Mouse (Mus musculus): ENCODE results near the gene Ldlrap1. TPM values are rescaled to one million over a fixed set of nuclear protein-coding genes. Genes with fewer than 3 reads are reported as not detected.

Ldlrap1 gene
- total and polyA plus RNA-seq, 3 experiments, result 1.4 to 3.7 (median 2.2) TPM

- no peaks in the 10 kb centered on the region for H3K79me2 ChIP-seq (replicated peaks; ENCODE audit: control insufficient read depth, extremely low read depth, insufficient read depth, poor library complexity, severe bottlenecking)
- no peak for TF ChIP-seq ZNF384 (IDR thresholded peaks at IDR 0.05; ENCODE audit: low read depth, low read length)
- TF ChIP-seq TBP (conservative IDR thresholded peaks at IDR 0.05; ENCODE audit: low read depth, low read length), result no peak
- no peak for TF ChIP-seq KAT2A (IDR thresholded peaks at IDR 0.05; ENCODE audit: insufficient replicate concordance, low read length)
- H3K27me3 ChIP-seq (replicated peaks), result peaks cover 2% of the 10 kb centered on the region
- no peak overlapping the region for H3K4me3 ChIP-seq (replicated peaks in 1 of 3; ENCODE audit: low read depth in 2 of 3, low read length in 2 of 3, poor library complexity in 1 of 3)
- no peak overlapping the region for H3K27ac ChIP-seq (ENCODE audit: insufficient read depth, low read depth)
- H3K36me3 ChIP-seq (replicated peaks in 1 of 2; ENCODE audit: control insufficient read depth in 1 of 2, insufficient read depth in 1 of 2, low read length in 1 of 2), result peaks cover 0 to 2% of the 10 kb centered on the region in 2 experiments
- no peak overlapping the region for H3K4me2 ChIP-seq (ENCODE audit: insufficient read depth, low read depth, poor library complexity, severe bottlenecking)
- H3K4me1 ChIP-seq (ENCODE audit: control insufficient read depth in 1 of 2, insufficient read depth in 2 of 2), result peaks cover 8 to 24% of the 10 kb centered on the region in 2 experiments
- DNase-seq (ENCODE audit: extremely low read depth), result no peak
- dilution Hi-C loops (cut with MboI; ENCODE audit: extremely low pct_ligation_motif_present, extremely low pct_unique_long_range_greater_than_20kb, low sequenced_read_pairs), result no loop called here
- in situ Hi-C loops (cut with MboI; ENCODE audit: low pct_ligation_motif_present, low pct_unique_long_range_greater_than_20kb, low sequenced_read_pairs), result no loop called here
- no peaks in the 10 kb centered on the region for H3K9me3 ChIP-seq (replicated peaks; ENCODE audit: low read length)
- no peak overlapping the region for H3K9ac ChIP-seq (ENCODE audit: insufficient read depth, low read depth)
These were observed 7.0 kb downstream of the Ldlrap1 start for GRCm38 (mm10) chr4:134760793-134761201.

GRCm38 (mm10) chr4:134760281-134760680 is 7.5 kb downstream of the Ldlrap1 start:
- in situ Hi-C loops (cut with MboI; ENCODE audit: low pct_ligation_motif_present, low pct_unique_long_range_greater_than_20kb, low sequenced_read_pairs), result no loop called here
- peaks cover 8 to 21% of the 10 kb centered on the region in 2 experiments for H3K4me1 ChIP-seq (ENCODE audit: control insufficient read depth in 1 of 2, insufficient read depth in 2 of 2)
- H3K27ac ChIP-seq (ENCODE audit: insufficient read depth, low read depth), result no peak overlapping the region
- no peaks in the 10 kb centered on the region for H3K27me3 ChIP-seq (replicated peaks)
- DNase-seq (ENCODE audit: extremely low read depth), result no peak
- H3K9me3 ChIP-seq (replicated peaks; ENCODE audit: low read length), result no peaks in the 10 kb centered on the region
- no peak for TF ChIP-seq GABPA (IDR thresholded peaks at IDR 0.05; ENCODE audit: insufficient replicate concordance, low read depth, low read length)
- no peak for TF ChIP-seq KAT2A (IDR thresholded peaks at IDR 0.05; ENCODE audit: insufficient replicate concordance, low read length)
- no peak for TF ChIP-seq MAFK (IDR thresholded peaks at IDR 0.05; ENCODE audit: insufficient replicate concordance, low read length)
- no peak for TF ChIP-seq E2F4 (IDR thresholded peaks at IDR 0.05; ENCODE audit: insufficient replicate concordance, low read depth, low read length)
- no peak for TF ChIP-seq ZKSCAN1 (IDR thresholded peaks at IDR 0.05; ENCODE audit: borderline replicate concordance, low read depth, low read length)
- TF ChIP-seq IRF4 (IDR thresholded peaks at IDR 0.05; ENCODE audit: low read depth, low read length), result no peak
- TF ChIP-seq CHD1 (IDR thresholded peaks at IDR 0.05; ENCODE audit: low read depth, low read length), result no peak
- no peak for TF ChIP-seq POLR2AphosphoS2 (IDR thresholded peaks at IDR 0.05; ENCODE audit: low read depth, low read length)
- TF ChIP-seq ETS1 (conservative IDR thresholded peaks at IDR 0.05; ENCODE audit: low read depth, low read length), result no peak
- no peak for TF ChIP-seq USF2 (conservative IDR thresholded peaks at IDR 0.05; ENCODE audit: low read depth, low read length)
- no peak for TF ChIP-seq HCFC1 (IDR thresholded peaks at IDR 0.05; ENCODE audit: low read depth, low read length)
- TF ChIP-seq SMC3 (IDR thresholded peaks at IDR 0.05; ENCODE audit: low read depth, low read length), result no peak
- no peak for TF ChIP-seq TCF12 (IDR thresholded peaks at IDR 0.05; ENCODE audit: low read depth, low read length)
- TF ChIP-seq JUN (IDR thresholded peaks at IDR 0.05; ENCODE audit: insufficient read depth, low read depth, low read length), result no peak
- no peak for TF ChIP-seq NELFE (IDR thresholded peaks at IDR 0.05; ENCODE audit: low read depth, low read length)
- TF ChIP-seq CHD2 (IDR thresholded peaks at IDR 0.05; ENCODE audit: low read length), result no peak
- TF ChIP-seq MAZ (IDR thresholded peaks at IDR 0.05; ENCODE audit: low read depth, low read length), result no peak
- no peak for TF ChIP-seq MAX (IDR thresholded peaks at IDR 0.05; ENCODE audit: low read length)
- TF ChIP-seq ZMIZ1 (IDR thresholded peaks at IDR 0.05; ENCODE audit: low read depth, low read length), result no peak
- peaks cover 0 to 2% of the 10 kb centered on the region in 2 experiments for H3K36me3 ChIP-seq (replicated peaks in 1 of 2; ENCODE audit: control insufficient read depth in 1 of 2, insufficient read depth in 1 of 2, low read length in 1 of 2)
- no peaks in the 10 kb centered on the region for H3K79me2 ChIP-seq (replicated peaks; ENCODE audit: control insufficient read depth, extremely low read depth, insufficient read depth, poor library complexity, severe bottlenecking)
- no peak overlapping the region for H3K4me3 ChIP-seq (replicated peaks in 1 of 3; ENCODE audit: low read depth in 2 of 3, low read length in 2 of 3, poor library complexity in 1 of 3)
- no peak overlapping the region for H3K4me2 ChIP-seq (ENCODE audit: insufficient read depth, low read depth, poor library complexity, severe bottlenecking)
- no peak overlapping the region for H3K9ac ChIP-seq (ENCODE audit: insufficient read depth, low read depth)
- dilution Hi-C loops (cut with MboI; ENCODE audit: extremely low pct_ligation_motif_present, extremely low pct_unique_long_range_greater_than_20kb, low sequenced_read_pairs), result no loop called here

All from CH12.LX (cell line).